Mouse (Mus musculus): ENCODE results near the gene Slc17a3. TPM values are rescaled to one million over a fixed set of nuclear protein-coding genes. Genes with fewer than 3 reads are reported as not detected.

The Slc17a3 gene
- under 1 TPM in 1 of 2 experiments, not detected in 1; 0.21 TPM for total RNA-seq (2021)
- long read RNA-seq, experiment 1: 0 reads
- long read RNA-seq, experiment 2: 0 reads

DNA sequence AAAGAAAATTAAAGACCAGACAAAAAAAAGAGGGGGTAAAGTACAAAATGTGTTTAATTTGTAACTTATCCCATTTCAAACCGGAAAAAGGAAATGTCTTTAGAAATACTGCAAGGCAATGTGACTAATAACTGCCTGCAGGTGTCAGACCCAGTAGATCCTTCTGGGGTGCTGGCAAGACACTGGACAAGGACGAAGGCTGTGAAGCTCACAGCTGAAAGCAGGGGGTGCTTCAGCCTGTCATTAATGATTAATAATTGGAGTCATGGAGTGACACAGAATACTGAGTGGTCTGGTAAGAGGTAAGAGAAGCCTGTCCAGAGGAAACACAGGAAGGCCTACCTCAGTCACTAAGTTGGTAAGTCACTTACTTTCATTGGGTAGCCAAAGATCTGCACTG lies at the start of gene Slc17a3:
TSS of gene Slc17a3 (plus strand) at position 127 of the 400 bp plus-strand sequence.
- no peak for DNase-seq (ENCODE audit: low spot score)

DNA sequence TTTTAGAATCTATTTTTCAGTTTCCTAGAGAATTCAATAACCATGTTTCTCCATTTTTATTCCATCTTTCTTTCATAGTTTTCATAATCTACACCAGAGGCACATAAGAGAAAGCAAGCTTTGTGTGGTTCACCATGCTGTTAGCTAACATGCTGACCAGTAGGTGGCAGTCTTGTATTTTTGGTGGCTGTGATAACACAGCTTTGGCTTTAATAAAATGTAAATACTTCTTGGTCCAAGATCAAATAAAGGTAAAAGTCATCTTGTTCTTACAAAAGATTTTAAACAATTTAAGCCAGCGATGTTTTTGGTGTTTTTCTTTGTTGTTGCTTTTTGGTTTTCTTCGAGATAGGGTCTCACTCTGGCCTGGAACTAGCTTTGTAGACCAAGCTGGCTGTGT lies 46.7 kb upstream of the Slc17a3 start:
- DNase-seq (ENCODE audit: low spot score): peak; percentile 34

DNA sequence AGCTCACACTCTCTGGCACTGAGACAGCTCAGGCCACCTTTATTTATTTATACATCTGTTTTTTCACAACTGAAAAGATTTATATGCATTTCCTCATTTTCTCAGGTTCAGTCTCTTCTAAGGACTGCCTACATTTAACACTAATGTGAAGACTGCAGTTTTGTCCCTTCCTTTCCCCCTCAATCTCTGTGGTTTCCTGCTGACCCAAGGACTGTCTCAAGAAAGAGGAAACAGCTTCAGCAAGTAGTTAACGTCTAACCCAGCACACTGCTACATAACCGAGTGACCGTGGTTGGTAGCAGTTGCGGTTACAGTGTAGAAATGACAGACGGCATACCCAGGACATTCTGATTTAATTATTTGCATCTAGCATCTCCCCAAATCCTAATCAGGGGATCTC lies 39.8 kb upstream of the Slc17a3 start:
- no peak for DNase-seq (ENCODE audit: low spot score)

DNA sequence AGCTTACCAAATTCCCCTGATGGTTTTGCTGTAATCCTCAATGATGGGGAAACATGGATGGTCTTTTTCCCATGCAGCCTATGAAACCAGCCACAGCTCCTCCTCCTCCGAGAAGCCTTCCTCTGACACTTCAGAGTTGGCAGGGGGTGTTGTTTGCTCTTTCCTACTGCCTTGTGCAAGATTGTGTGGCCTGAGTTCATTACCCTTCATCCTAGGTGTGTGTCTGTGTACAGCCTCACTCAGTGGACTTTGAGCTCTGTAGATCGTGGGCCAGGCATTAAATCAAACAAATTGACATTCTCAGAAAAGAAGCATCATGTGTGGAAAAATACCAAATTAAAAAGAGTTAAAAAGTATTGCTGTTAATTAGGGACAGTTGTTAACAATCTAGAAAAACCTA lies 34.7 kb upstream of the Slc17a3 start:
- DNase-seq (ENCODE audit: low spot score): no peak

DNA sequence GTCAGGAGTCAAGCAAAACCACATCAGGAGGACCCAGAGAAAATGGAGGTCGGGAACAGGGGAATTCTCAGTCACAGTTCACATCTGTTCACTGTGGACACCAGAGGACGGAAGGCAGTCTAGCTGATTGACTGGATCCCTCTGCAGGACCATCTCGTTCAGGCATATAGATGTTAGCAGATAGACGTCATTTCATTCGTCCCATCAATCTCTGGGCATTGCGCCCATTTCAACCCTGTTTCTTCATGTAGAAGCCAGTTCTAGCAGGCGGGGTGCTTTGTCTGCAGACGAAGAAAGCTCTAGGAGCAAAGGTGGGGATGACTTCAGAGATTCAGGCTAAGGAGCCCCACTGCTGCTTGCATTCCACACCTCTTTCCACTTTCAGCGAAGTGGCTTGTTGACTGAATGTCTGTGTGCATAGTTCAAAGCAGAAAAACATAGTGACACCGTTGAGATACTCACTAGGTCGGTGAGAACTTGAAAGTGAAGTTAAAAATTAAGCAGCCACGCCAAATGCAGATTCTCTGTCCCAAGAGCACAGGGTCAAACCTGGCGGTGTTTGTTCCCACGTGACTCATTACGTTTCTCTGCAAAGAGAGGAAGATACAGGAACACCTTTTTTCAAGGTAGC lies 32.7 kb upstream of the Slc17a3 start, which contains the start of gene Slc17a2:
TSS of gene Slc17a2 (plus strand) at position 572 of the 631 bp plus-strand sequence.
- no peak for DNase-seq (ENCODE audit: low spot score)

DNA sequence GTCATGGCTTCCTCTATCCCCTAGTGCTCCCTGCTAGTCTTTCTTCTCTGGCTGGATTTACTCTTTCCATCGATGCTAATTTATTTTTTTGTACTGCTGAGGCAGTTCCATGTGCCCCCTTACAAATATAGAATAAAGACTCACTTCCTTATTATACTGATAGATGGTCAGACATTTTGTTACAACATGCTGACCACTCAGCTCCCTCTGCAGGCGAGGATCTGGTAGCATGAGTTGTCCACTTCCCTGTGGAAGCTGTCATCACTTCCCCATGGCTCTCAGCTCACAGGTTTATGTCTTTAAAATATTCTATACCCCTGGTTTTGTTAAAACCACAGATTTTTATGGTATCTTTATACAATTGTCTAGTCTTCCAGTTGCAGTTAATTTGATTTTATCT lies 23.1 kb upstream of the Slc17a3 start:
- no peak for DNase-seq (ENCODE audit: low spot score)

DNA sequence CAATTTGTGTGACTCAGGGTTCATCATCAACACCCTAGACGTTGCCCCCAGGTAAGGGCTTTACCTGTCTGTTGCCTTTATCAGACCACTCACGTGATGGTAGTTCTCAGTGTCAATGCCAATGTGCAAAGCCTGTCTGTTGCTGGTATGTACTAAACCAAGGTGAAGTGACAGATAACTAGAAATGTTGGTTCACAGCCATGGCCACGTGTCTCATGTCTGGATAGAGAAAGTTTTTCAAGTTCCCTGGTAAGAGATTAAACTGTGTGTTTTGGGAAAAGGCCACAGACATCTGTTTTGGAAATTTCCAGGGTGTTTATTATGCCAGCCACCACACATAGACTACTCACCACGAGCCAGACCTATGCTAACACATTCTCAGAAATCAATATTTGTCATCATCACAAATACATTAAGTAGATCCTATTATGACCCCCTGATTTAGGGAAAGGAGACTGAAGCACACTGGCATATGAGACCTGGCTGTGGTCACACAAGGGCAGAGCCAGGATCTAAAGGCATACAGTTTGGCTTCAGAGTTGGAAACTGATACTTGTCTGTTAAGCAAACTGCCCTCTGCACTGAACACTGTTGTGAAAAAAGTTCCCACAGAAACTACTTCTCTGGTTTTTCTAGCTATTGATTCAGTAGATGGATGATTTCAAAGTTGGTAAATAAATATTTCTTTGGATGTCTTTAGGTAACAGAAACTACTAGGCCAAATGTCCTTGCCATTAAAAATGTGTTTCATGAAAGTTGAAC lies 18.9 kb upstream of the Slc17a3 start:
- DNase-seq (ENCODE audit: low spot score): no peak

DNA sequence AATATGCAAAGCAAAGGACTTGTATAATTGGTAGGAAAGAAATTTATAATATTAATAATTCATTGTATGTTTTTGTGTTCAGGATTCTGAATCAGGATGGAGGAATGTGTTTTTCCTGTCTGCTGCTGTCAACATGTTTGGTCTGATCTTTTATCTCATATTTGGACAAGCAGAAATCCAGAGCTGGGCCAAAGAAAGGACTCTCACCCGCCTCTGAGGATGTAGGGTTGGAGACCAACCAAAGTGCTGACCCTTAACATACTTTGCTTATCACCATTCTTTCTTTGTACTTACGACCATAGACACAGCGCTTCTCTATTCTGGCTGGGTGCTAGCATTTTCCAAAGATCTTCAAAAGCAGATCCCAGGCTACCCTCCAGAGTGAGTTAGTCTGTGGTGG lies 17.0 kb upstream of the Slc17a3 start:
- no peak for DNase-seq (ENCODE audit: low spot score)

DNA sequence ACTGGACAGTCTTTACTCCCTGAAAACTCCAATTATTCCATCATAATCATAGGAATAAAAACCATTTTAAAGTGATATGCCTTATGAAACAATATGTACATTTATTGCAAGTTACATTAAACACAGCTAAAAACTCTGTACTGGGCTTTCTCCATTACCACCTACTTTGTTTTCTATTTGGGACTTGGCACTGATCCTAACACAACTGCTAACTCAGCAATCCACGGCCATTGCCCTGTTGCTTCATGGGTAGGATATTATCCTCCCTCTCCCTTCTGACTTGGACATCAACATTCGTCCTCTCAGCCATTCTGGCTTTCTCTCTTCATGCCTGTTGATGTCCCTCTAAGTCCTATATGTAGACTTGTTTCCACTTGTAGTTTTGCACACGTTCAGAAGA lies 12.6 kb upstream of the Slc17a3 start:
- DNase-seq (ENCODE audit: low spot score): no peak

DNA sequence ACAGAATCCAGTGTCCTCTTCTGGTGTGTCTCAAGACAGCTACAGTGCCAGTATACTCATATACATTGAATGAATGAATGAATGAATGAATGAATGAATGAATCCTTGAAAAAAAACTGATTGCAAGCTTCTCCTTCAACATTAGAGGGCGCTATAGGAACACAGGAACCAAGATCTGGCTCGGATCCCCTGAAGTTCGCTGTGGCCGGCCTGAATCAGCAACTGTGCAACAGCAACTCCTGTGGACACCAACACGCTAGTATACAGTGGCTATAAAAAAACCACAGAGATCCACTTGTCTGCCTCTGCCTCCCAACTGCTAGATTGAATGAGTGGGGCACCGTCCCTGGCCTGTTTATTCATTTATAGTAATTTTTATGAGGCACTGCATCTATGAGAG lies 6.2 kb upstream of the Slc17a3 start:
- DNase-seq (ENCODE audit: low spot score): peak; percentile 29

DNA sequence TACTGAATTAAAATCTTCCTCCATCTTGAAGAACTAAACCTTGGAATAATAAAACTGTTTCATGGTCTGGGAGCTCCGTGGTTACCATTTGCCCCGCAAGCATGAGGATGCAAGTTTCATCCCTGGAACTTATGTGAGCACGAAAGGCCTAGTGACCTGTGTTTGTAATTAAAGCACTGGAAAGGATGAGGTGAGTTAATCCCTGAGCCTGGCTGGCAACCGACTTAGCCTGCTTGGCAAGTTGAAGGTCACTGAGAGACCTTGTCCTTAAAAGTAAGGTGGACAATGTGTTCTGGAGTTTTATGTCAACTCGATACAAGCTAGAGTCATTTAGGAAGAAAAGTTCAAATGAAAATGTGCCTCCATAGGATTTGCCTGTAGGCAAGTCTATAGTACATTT lies 4.4 kb upstream of the Slc17a3 start:
- no peak for DNase-seq (ENCODE audit: low spot score)

DNA sequence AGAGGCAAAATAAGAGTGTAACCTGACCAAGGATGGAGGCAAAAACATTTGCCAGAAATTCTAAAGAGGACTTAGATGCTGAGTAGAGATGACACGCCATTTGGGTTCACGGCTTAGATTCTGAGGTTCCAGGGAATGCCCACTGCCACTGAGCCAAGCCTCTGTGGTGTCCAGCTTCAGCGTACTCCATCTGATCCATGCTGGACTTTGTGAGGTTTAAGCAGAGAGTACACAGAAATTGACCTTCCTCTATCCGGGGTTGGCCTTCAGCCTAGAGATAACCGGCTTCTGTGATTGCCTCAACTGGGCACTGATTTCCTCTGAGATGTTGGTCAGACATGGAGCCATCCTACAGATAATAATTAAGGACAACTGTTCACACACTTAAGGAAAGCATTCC lies 2.6 kb upstream of the Slc17a3 start:
- no peak for DNase-seq (ENCODE audit: low spot score)

DNA sequence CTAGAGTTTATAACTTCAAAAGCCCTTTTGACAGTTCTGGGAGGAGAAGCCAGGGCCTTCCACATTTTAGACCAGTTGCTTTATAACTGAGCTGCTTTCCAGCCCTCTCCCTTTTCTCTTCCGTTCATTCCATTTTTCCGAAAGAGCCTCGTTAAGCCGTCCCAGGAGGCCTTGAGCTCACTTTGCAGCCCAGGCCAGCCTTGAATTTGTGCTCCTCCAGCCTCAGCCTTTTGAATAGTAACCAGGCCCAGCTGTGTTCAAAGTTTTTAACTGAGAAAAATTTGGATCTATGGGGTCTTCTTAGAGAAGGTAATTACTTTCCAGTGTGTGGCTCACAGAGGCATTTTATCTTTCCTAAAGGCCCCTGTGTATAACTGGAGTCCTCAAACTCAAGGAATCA lies 6.6 kb downstream of the Slc17a3 start:
- peak; percentile 6 for DNase-seq (ENCODE audit: low spot score)

DNA sequence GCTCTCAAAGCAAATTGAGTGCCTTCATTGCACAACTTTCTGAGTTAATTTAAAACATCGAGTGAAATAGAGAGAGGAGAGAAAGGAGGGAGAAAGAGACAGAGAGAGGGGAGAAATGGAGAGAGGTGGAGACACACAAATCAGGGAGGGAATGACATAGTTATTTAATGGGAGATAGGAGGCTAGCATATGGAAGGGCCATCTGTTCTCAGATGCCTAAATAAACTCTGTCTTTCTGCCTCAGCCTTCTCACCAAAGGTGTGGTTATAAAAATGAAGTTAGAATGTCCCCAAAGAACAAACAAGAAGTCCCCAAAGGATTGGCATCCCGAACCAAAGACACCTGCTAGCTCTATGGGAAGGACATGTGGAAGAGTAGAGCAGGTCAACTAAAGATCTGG lies 10.1 kb downstream of the Slc17a3 start:
- no peak for DNase-seq (ENCODE audit: low spot score)

DNA sequence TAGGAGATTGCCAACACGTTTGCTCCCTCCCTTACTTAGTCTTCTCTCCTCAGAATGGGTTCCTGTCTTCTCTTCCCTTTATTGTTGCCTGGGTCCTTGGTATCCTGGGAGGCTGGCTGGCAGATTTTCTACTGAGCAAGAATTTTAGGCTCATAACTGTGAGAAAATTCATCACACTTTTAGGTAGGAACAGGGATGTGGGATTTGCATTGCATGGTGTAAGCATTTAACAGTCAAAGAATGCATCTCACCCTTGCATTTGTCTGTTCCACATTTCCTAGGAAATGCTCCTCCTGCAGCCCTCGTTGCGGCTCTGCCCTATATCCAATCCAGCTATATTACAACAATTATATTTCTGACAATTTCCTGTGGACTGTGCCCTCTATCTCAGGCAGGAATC lies 17.2 kb downstream of the Slc17a3 start:
- no peak for DNase-seq (ENCODE audit: low spot score)

DNA sequence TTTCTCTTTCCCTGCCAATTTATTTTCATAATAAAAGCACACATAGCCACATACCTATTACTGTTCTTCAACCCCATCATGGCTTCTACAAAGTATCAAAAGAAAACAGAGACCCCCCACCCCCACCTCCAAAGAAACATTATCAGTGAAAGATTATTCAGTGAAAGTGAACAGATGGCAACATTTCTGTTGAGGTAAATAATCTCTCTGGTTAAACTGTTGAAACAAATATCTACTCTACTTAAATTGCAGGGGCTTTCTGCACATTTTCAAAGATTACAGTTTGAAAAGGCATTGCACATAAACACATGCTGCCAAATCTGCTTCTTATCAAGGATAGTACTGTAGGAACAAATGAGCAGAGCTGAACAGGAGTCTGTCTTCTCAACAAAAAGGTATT lies 22.6 kb downstream of the Slc17a3 start:
- no peak for DNase-seq (ENCODE audit: low spot score)

DNA sequence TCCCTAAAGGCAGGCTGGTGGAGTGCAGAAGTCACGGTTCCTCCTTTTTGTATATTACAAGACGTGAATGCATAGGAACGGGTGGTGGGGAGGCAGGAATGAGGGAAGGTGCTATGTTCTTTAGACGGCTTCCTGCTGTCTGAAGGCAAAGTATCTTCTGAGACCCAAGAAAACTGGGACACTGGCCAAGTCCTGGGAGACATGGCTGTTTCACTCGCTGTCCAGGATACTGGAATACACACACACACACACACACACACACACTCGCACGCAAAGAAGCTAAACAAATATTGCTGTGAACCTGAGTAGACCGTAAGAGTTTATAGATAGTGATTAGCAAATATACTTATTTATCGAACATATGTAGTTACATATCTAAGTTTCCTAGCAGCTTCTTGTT lies 25.5 kb downstream of the Slc17a3 start:
- DNase-seq (ENCODE audit: low spot score): no peak

DNA sequence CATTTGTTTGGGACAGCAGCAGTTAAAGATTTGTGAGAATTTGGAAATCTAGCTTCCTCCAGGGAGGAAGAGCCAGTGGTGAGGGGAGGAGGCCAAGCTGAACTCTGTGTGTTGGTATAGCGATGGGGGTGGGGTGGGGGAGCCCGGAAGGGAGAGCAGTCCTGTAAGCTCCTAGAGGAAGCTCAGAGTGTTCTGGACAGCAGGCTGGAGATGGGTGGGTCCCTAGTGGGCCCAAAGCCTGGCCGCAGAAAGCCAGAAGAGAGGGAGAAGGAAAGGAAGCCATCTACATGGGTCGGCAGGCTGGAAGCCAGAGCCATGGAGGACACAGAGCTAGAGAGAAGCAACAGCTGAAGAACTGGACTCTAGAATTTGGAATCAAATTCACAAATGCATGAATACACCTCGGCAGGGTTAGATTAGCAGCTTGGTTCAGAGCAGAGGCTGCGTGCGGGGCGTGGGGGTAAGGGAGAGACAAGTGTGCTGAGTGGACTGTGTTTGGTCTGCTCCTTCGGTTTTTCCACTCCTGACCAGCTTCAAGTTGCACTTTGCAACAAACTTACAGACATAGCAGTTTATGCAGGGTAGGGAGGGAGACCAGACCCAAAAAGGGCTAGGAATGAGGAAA lies 27.0 kb downstream of the Slc17a3 start:
- no peak for DNase-seq (ENCODE audit: low spot score)

DNA sequence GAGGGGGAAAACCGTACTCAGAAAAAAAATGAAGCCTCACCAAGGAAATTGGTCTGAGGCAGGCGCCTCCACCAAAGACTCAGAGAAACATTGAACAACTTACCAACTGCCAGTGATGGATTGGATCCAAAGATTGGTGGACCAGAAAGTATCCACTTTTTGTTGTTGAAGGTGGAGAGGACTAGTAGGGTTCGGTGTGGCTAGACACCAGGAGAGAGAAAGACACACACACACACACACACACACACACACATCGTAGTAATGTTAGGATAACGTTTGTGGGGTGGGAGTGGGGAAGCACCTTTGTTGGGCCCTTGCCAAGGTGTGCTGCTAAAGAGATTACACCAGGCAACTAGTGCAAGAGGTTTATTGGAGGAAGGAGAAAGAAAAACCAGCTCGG lies 27.8 kb downstream of the Slc17a3 start:
- DNase-seq (ENCODE audit: low spot score): no peak

DNA sequence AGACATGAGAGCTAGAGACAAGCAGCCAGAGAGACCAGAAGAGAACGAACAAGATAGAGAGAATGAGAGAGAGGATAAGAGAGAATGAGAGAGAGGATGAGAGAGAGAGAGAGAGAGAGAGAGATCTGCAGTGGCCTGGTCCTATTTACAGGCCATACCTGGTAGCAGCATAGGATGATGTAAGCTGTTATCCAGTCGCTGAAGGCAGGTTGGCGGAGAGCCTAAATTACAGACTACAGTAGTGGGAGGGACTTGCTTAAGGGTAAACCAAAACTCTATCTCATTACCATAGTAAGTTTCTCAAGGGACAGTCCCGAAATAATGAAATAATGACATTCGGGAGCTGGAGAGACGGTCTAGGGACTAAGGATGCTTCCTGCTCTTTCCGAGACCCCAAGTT lies 28.2 kb downstream of the Slc17a3 start, which contains the start of gene Slc17a1:
TSS of gene Slc17a1 (plus strand) at position 346 of the 400 bp plus-strand sequence.
- no peak for DNase-seq (ENCODE audit: low spot score)

DNA sequence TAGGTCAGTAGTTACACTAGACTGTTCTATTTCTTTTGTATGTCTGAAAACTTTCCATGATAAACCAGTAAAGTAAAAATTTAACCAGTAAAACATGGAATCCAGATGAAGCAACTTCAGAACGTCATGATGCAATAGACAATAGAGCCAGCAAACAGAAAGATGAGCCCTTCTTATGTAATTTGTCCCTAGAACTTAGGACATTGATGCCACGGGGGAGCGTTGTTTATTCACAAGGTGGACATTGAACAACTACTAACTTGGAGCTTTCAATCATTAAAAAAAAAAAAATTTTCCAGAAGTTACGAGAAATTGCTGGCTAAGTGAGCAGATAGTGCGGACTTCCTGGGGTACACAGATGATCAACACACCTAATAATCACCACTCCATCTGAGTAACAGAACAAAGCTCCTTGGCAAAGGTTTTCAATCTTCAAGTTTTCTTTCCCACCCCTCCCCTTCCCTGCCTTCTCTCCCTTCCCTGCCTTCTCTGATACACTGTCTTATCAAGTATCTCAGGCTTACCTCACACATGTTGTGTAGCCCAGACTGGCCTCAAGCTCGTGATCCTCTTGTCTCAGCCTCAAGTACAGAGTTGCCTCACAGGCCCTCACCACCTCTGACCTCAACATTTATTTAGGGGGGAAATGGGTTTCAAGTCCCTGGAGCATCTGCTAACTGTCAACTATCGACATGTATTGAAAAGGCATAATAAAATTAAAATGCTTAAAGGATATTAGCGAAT lies 29.7 kb downstream of the Slc17a3 start:
- peak; percentile 4 for DNase-seq (ENCODE audit: low spot score)

DNA sequence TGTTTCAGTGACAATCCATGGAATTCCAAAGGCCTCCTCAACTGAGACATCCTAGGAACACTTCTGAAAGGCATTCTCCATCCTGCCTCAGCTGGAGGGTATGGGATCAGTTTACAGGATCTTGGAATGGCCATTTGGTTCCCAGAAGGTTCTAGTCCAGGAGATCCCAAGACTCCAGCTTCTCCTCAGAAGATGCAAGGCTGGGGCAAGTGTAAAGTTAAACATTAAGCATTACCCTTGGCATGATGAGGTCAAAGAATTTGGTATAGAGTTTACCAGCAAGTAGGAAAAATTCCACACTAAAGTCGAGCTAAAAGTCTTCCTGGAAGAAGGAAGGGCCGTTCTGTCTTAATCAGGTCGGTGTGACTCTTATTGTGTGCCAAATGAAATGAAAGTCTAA lies 30.8 kb downstream of the Slc17a3 start:
- no peak for DNase-seq (ENCODE audit: low spot score)
